Mouse (Mus musculus) activated CD4-positive, CD25-positive, alpha-beta regulatory T cell, adult 9 weeks (primary cell): ENCODE measurements around the gene Npr2. TPM values are rescaled to one million over a fixed set of nuclear protein-coding genes. Genes with fewer than 3 reads are reported as not detected.

Experiments used
- polyA plus RNA-seq: library from polyadenylated mRNA; unstranded; fragments of 100-300 nt; shearing (Covaris generic); gene quantifications from one replicate; pipeline ENCODE4 v1.2.1, GENCODE M21; 2017

Gene Npr2
- polyA plus RNA-seq, result not detected

GRCm38 (mm10) chr4:43631046-43631955 lies at the start of gene Npr2:
Npr2 (plus strand) TSS chr4:43631935.

GRCm38 (mm10) chr4:43584444-43585416 lies 47.0 kb upstream of the Npr2 start, which contains the start of gene Msmp:
Msmp (minus strand) TSS chr4:43584494.

GRCm38 (mm10) chr4:43653161-43654015 lies 21.7 kb downstream of the Npr2 start, which contains the start of gene Spag8:
Spag8 (minus strand) TSS chr4:43653594.

GRCm38 (mm10) chr4:43656339-43657109 lies 24.8 kb downstream of the Npr2 start, which contains the start of gene Hint2:
Hint2 (minus strand) TSS chr4:43656466.

GRCm38 (mm10) chr4:43668782-43669427 lies 37.2 kb downstream of the Npr2 start, which contains the start of the genes Tmem8b and Fam221b:
Tmem8b (plus strand) TSS chr4:43668971.
Fam221b (minus strand) TSS chr4:43669145.

GRCm38 (mm10) chr4:43700707-43701106 lies 69.0 kb downstream of the Npr2 start, which contains the start of gene Olfr70:
Olfr70 (minus strand) TSS chr4:43700807.

Other genes starting within 250 kb of the Npr2 start
- not detected for gene Rusc2, start 250.0 kb upstream of the Npr2 start, polyA plus RNA-seq
- gene Fam166b, start 202.8 kb upstream of the Npr2 start, polyA plus RNA-seq, result not detected
- 0.48 TPM for gene Tesk1, start 190.0 kb upstream of the Npr2 start, polyA plus RNA-seq
- gene Cd72, start 177.3 kb upstream of the Npr2 start, polyA plus RNA-seq, result 54.1 TPM
- gene Sit1, start 148.2 kb upstream of the Npr2 start, polyA plus RNA-seq, result 146 TPM
- gene Ccdc107, start 139.0 kb upstream of the Npr2 start, polyA plus RNA-seq, result 75.3 TPM
- gene Arhgef39, start 132.2 kb upstream of the Npr2 start, polyA plus RNA-seq, result 4.9 TPM
- 0.90 TPM for gene Car9, start 125.0 kb upstream of the Npr2 start, polyA plus RNA-seq
- not detected for gene Tpm2, start 108.2 kb upstream of the Npr2 start, polyA plus RNA-seq
- 86.8 TPM for gene Creb3, start 69.6 kb upstream of the Npr2 start, polyA plus RNA-seq
- gene Tln1, start 69.2 kb upstream of the Npr2 start, polyA plus RNA-seq, result 436 TPM
- 24.1 TPM for gene Rgp1, start 53.2 kb upstream of the Npr2 start, polyA plus RNA-seq
- 27.6 TPM for gene Gba2, start 53.1 kb upstream of the Npr2 start, polyA plus RNA-seq
- gene Msmp, start 47.4 kb upstream of the Npr2 start, polyA plus RNA-seq, result 3.2 TPM
- 0.38 TPM for gene Spag8, start 21.7 kb downstream of the Npr2 start, polyA plus RNA-seq
- gene Hint2, start 24.5 kb downstream of the Npr2 start, polyA plus RNA-seq, result 70.9 TPM
- 0.83 TPM for gene Tmem8b, start 37.0 kb downstream of the Npr2 start, polyA plus RNA-seq
- gene Fam221b, start 37.2 kb downstream of the Npr2 start, polyA plus RNA-seq, result 1.4 TPM
- not detected for gene Olfr70, start 68.9 kb downstream of the Npr2 start, polyA plus RNA-seq
- gene Olfr71, start 78.3 kb downstream of the Npr2 start, polyA plus RNA-seq, result not detected
- gene Hrct1, start 95.3 kb downstream of the Npr2 start, polyA plus RNA-seq, result not detected
- gene Spaar, start 98.1 kb downstream of the Npr2 start, polyA plus RNA-seq, result not detected
- not detected for gene Olfr159, start 139.1 kb downstream of the Npr2 start, polyA plus RNA-seq
- not detected for gene Olfr156, start 192.0 kb downstream of the Npr2 start, polyA plus RNA-seq
- gene Olfr157, start 208.3 kb downstream of the Npr2 start, polyA plus RNA-seq, result 0.12 TPM
- gene Olfr155, start 219.6 kb downstream of the Npr2 start, polyA plus RNA-seq, result not detected
- gene Reck, start 243.6 kb downstream of the Npr2 start, polyA plus RNA-seq, result 4.2 TPM